Mouse (Mus musculus): ENCODE measurements around the gene Rab21. TPM values are rescaled to one million over a fixed set of nuclear protein-coding genes. Genes with fewer than 3 reads are reported as not detected.

Gene Rab21
- total and polyA plus RNA-seq, 2 experiments = 14.7 to 19.0 TPM

DNA sequence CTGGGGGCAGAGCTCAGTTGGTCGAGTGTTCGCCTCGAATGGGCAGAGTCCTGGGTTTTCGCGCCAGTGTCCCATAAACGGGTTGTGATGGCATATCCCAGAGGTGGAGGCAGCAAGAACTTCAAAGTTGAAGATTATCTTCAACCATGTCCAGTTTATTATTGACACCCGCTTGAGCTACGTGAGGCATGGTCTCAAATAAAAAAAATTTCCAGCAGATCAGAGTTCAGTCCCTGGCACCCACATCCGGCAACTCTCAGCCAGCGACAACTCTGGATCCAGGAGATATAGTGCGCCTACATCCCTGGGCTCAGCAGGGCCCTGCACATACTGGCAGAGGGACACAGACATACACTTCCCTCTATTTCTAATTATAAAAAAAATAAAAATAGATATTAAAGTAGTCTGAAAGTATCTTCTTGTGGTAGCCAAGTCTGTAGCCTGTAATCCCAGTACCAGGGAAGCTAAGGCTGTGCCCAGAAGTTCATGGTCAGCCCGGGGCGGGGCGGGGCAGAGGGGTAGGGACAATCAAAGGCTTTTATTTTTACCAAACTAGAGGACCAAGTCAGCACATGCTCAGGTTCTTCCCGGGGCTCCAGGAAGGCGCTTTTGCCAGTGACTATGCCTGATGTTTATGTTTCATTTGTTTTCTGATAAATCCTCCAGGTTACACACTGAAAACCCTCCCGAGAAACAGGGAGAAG is 43.0 kb upstream of the Rab21 start:
- Histone ChIP-seq H3K27ac (replicated peaks; ENCODE audit: insufficient read depth, low read depth, low read length) (peak overlapping the region; percentile 81), H3K9ac (ENCODE audit: low read depth, low read length) (no peak overlapping the region; the same call in 1 of the 2 replicates), H3K79me2 (ENCODE audit: control insufficient read depth, insufficient read depth, low read length) (peaks cover 11% of the 10 kb centered on the region; the same call in 1 of the 2 replicates), H3K27me3 (ENCODE audit: control insufficient read depth, insufficient read depth, low read length) (no peaks in the 10 kb centered on the region), H3K4me1 (ENCODE audit: control insufficient read depth, insufficient read depth, low read length) (peaks cover 28% of the 10 kb centered on the region), H3K4me3 (ENCODE audit: insufficient read depth, low read depth, low read length) (no peak overlapping the region), H3K36me3 (ENCODE audit: control insufficient read depth, insufficient read depth, low read length) (peaks cover 8% of the 10 kb centered on the region)
- DNase-seq (ENCODE audit: extremely low read depth, low read depth, low spot score) = peak; percentile 75
- no peak for TF ChIP-seq POLR2A (IDR thresholded peaks at IDR 0.05; ENCODE audit: extremely low read depth, insufficient read depth, low read length)
- TF ChIP-seq CTCF (IDR thresholded peaks at IDR 0.05; ENCODE audit: low read depth, low read length) = no peak
- 64% methylated on average over 17 of the region's 17 CpGs for WGBS

DNA sequence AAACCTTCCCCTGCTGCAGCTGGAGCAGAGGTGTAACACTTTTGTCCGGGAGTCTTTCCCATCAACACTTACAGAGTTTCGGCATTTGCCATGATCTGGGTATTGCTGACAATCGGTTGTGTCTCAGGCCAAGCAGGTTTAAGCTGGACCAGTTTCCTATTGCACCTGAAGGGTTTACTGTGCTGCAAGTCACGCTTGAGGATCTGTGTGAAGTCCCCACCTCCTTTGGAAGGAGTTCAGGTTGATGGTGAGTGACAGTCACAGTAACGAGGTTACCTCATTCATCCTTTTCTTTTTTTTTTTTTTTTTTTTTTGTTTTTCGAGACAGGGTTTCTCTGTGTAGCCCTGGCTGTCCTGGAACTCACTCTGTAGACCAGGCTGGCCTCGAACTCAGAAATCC is 40.7 kb upstream of the Rab21 start:
- Histone ChIP-seq H3K9ac (ENCODE audit: low read depth, low read length) (no peak overlapping the region), H3K36me3 (ENCODE audit: control insufficient read depth, insufficient read depth, low read length) (peaks cover 9% of the 10 kb centered on the region), H3K27ac (replicated peaks; ENCODE audit: insufficient read depth, low read depth, low read length) (peak overlapping the region; percentile 84), H3K4me3 (ENCODE audit: insufficient read depth, low read depth, low read length) (no peak overlapping the region), H3K79me2 (ENCODE audit: control insufficient read depth, insufficient read depth, low read length) (peaks cover 10% of the 10 kb centered on the region; the same call in 1 of the 2 replicates), H3K4me1 (ENCODE audit: control insufficient read depth, insufficient read depth, low read length) (peaks cover 27% of the 10 kb centered on the region), H3K27me3 (ENCODE audit: control insufficient read depth, insufficient read depth, low read length) (no peaks in the 10 kb centered on the region)
- TF ChIP-seq CTCF (IDR thresholded peaks at IDR 0.05; ENCODE audit: low read depth, low read length) = no peak
- TF ChIP-seq POLR2A (IDR thresholded peaks at IDR 0.05; ENCODE audit: extremely low read depth, insufficient read depth, low read length) = no peak
- DNase-seq (ENCODE audit: extremely low read depth, low read depth, low spot score) = peak; percentile 61
- WGBS = 74% methylated on average over 6 of the region's 7 CpGs

DNA sequence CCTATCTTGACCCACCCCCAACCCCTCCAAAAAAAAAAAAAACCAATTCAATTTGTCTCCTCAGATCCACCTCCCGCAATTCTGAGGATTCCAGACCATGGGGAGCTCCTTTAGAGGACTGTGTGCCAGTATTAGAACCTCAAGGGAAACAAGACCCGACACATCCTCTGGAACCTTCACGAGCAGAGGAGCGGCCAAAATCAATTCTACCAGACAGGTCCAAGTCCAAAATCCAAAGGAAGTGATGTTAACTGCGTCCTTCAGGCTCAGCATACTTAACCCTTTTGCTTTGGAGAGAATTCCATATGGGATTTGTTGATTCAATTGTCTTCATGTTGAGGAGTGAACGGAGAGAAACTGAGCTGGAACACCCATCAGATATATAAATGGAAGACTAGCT is 39.6 kb upstream of the Rab21 start:
- H3K36me3 ChIP-seq (ENCODE audit: control insufficient read depth, insufficient read depth, low read length) = peaks cover 9% of the 10 kb centered on the region
- no peak for TF ChIP-seq CTCF (IDR thresholded peaks at IDR 0.05; ENCODE audit: low read depth, low read length)
- TF ChIP-seq POLR2A (IDR thresholded peaks at IDR 0.05; ENCODE audit: extremely low read depth, insufficient read depth, low read length) = no peak
- H3K79me2 ChIP-seq (ENCODE audit: control insufficient read depth, insufficient read depth, low read length) = peaks cover 6% of the 10 kb centered on the region; the same call in 1 of the 2 replicates
- H3K9ac ChIP-seq (ENCODE audit: low read depth, low read length) = no peak overlapping the region
- WGBS = 18% methylated on average over 6 of the region's 6 CpGs
- peaks cover 29% of the 10 kb centered on the region for H3K4me1 ChIP-seq (ENCODE audit: control insufficient read depth, insufficient read depth, low read length)
- peak; percentile 94 for DNase-seq (ENCODE audit: extremely low read depth, low read depth, low spot score)
- H3K27ac ChIP-seq (replicated peaks; ENCODE audit: insufficient read depth, low read depth, low read length) = peak overlapping the region; percentile 75
- no peak overlapping the region for H3K4me3 ChIP-seq (ENCODE audit: insufficient read depth, low read depth, low read length)
- no peaks in the 10 kb centered on the region for H3K27me3 ChIP-seq (ENCODE audit: control insufficient read depth, insufficient read depth, low read length)

DNA sequence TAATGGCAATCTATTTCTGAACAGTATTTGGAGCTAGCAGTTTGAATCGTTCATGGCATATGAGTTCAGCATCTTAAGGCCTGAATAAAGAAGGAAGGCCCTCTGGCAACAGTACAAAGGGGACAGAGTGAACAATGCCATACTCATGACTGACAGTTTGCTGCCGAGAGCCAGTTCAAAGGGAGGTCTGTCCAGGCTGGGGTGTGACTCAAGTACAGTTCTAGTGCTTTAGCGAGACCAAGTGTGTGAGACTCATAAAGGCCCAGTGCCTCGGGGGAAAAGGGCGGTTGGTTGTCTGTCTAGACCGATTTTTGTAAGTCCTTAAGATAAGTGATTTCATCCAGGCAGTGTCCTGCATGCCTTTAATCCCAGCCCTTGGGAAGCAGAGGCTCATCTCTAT is 39.2 kb upstream of the Rab21 start:
- DNase-seq (ENCODE audit: extremely low read depth, low read depth, low spot score) = peak; percentile 32
- TF ChIP-seq POLR2A (IDR thresholded peaks at IDR 0.05; ENCODE audit: extremely low read depth, insufficient read depth, low read length) (no peak), CTCF (IDR thresholded peaks at IDR 0.05; ENCODE audit: low read depth, low read length) (no peak)
- peaks cover 6% of the 10 kb centered on the region; the same call in 1 of the 2 replicates for H3K79me2 ChIP-seq (ENCODE audit: control insufficient read depth, insufficient read depth, low read length)
- H3K27ac ChIP-seq (replicated peaks; ENCODE audit: insufficient read depth, low read depth, low read length) = peak overlapping the region; percentile 75
- H3K36me3 ChIP-seq (ENCODE audit: control insufficient read depth, insufficient read depth, low read length) = peaks cover 9% of the 10 kb centered on the region
- peaks cover 30% of the 10 kb centered on the region for H3K4me1 ChIP-seq (ENCODE audit: control insufficient read depth, insufficient read depth, low read length)
- H3K9ac ChIP-seq (ENCODE audit: low read depth, low read length) = no peak overlapping the region
- H3K4me3 ChIP-seq (ENCODE audit: insufficient read depth, low read depth, low read length) = no peak overlapping the region
- WGBS = 82% methylated on average over 6 of the region's 6 CpGs
- H3K27me3 ChIP-seq (ENCODE audit: control insufficient read depth, insufficient read depth, low read length) = no peaks in the 10 kb centered on the region

GRCm38 (mm10) chr10:115350810-115351397 is 35.5 kb upstream of the Rab21 start:
- Histone ChIP-seq H3K27ac (replicated peaks; ENCODE audit: insufficient read depth, low read depth, low read length) (no peak overlapping the region), H3K79me2 (ENCODE audit: control insufficient read depth, insufficient read depth, low read length) (no peaks in the 10 kb centered on the region; the same call in 1 of the 2 replicates), H3K36me3 (ENCODE audit: control insufficient read depth, insufficient read depth, low read length) (peaks cover 4% of the 10 kb centered on the region), H3K4me1 (ENCODE audit: control insufficient read depth, insufficient read depth, low read length) (peaks cover 31% of the 10 kb centered on the region), H3K4me3 (ENCODE audit: insufficient read depth, low read depth, low read length) (no peak overlapping the region), H3K9ac (ENCODE audit: low read depth, low read length) (no peak overlapping the region), H3K27me3 (ENCODE audit: control insufficient read depth, insufficient read depth, low read length) (no peaks in the 10 kb centered on the region)
- 65% methylated on average over 2 of the region's 2 CpGs for WGBS
- DNase-seq (ENCODE audit: extremely low read depth, low read depth, low spot score) = peak; percentile 33
- no peak for TF ChIP-seq POLR2A (IDR thresholded peaks at IDR 0.05; ENCODE audit: extremely low read depth, insufficient read depth, low read length)
- no peak for TF ChIP-seq CTCF (IDR thresholded peaks at IDR 0.05; ENCODE audit: low read depth, low read length)

GRCm38 (mm10) chr10:115349509-115349908 is 34.1 kb upstream of the Rab21 start:
- peak; percentile 94 for DNase-seq (ENCODE audit: extremely low read depth, low read depth, low spot score)
- Histone ChIP-seq H3K79me2 (ENCODE audit: control insufficient read depth, insufficient read depth, low read length) (no peaks in the 10 kb centered on the region; the same call in 1 of the 2 replicates), H3K27ac (replicated peaks; ENCODE audit: insufficient read depth, low read depth, low read length) (peak overlapping the region; percentile 80), H3K4me1 (ENCODE audit: control insufficient read depth, insufficient read depth, low read length) (peaks cover 22% of the 10 kb centered on the region), H3K4me3 (ENCODE audit: insufficient read depth, low read depth, low read length) (no peak overlapping the region), H3K9ac (ENCODE audit: low read depth, low read length) (no peak overlapping the region), H3K36me3 (ENCODE audit: control insufficient read depth, insufficient read depth, low read length) (peaks cover 6% of the 10 kb centered on the region), H3K27me3 (ENCODE audit: control insufficient read depth, insufficient read depth, low read length) (no peaks in the 10 kb centered on the region)
- WGBS = 25% methylated on average over 7 of the region's 7 CpGs
- TF ChIP-seq POLR2A (IDR thresholded peaks at IDR 0.05; ENCODE audit: extremely low read depth, insufficient read depth, low read length) (no peak), CTCF (IDR thresholded peaks at IDR 0.05; ENCODE audit: low read depth, low read length) (no peak)

Data from liver, adult 2 months (tissue).